Mouse (Mus musculus) heart, adult 2 months (tissue): ENCODE data around the gene Srpx2.

ENCODE experiments used
- CTCF ChIP-seq: fragments of 200-600 bp; IDR thresholded peaks from 2 replicates; pipeline ENCODE4 v1.8.1; 2022; ENCODE audit warnings: antibody characterized with exemption, mild to moderate bottlenecking, moderate library complexity
- EP300 ChIP-seq: fragments of 200-500 bp; IDR thresholded peaks from 2 replicates; pipeline ENCODE4 v1.6.1; 2011; ENCODE audit warnings: low read depth, low read length, control low read depth; ENCODE audit not compliant: insufficient read depth
- POLR2A ChIP-seq: fragments of 200-500 bp; IDR thresholded peaks from 2 replicates; pipeline ENCODE4 v1.6.1; 2011; ENCODE audit warnings: mild to moderate bottlenecking, low read depth, low read length, control low read depth; ENCODE audit not compliant: insufficient read depth

- TF ChIP-seq CTCF, result no peak
- TF ChIP-seq POLR2A, result no peak
- no peak for TF ChIP-seq EP300
These were observed 18.5 kb downstream of the Srpx2 start for GRCm38 (mm10) chrX:133926760-133927159.
